Mouse (Mus musculus): ENCODE measurements around the gene Aldoc. TPM values are rescaled to one million over a fixed set of nuclear protein-coding genes. Genes with fewer than 3 reads are reported as not detected.
"Not testable (repeated sequence)": the region's sequence is repeated elsewhere in the genome, so short reads cannot be mapped to it uniquely, and the experiment has no call there.

Gene Aldoc
- 2.3 and 4.3 TPM in 2 replicates for polyA plus RNA-seq (2014; fragmentation: Nextera tagmentation; extraction: Ambion mirVana)

- no peaks in the 10 kb centered on the region for H3K27me3 ChIP-seq (ENCODE audit: control insufficient read depth, insufficient read depth, low read length)
- no peaks in the 10 kb centered on the region for H3K9me3 ChIP-seq (ENCODE audit: control insufficient read depth, low read length)
- peaks cover 40% of the 10 kb centered on the region for H3K36me3 ChIP-seq (ENCODE audit: control insufficient read depth, insufficient read depth, low read length)
- no peak within 1 kb of the TSS; the same call in 1 of the 2 replicates for H3K27ac ChIP-seq (ENCODE audit: low read depth, low read length)
- H3K4me2 ChIP-seq (replicated peaks; ENCODE audit: low read depth, low read length), result peak within 1 kb of the TSS; percentile 34
- peak within 1 kb of the TSS; percentile 16; the same call in 1 of the 2 replicates for H3K4me3 ChIP-seq (ENCODE audit: low read length)
- H3K9ac ChIP-seq (ENCODE audit: low read depth, low read length), result 0 out of 2 replicates have a peak within 1 kb of the TSS, but pooled peaks have one; percentile 12
- ATAC-seq (ENCODE audit: low FRiP score, low TSS enrichment), result peak; percentile 94
- H3K4me1 ChIP-seq (ENCODE audit: control insufficient read depth, insufficient read depth, low read length), result 0 out of 2 replicates have a peak, but pooled peaks cover 4% of the 10 kb centered on the region
- 5% methylated on average over 15 of the region's 15 CpGs for WGBS
Observed at GRCm38 (mm10) chr11:78322860-78323259, at the start of gene Aldoc. Gene Aldoc (plus strand): TSS chr11:78322968.

- ATAC-seq (ENCODE audit: low FRiP score, low TSS enrichment), result no peak
- H3K27me3 ChIP-seq (ENCODE audit: control insufficient read depth, insufficient read depth, low read length), result no peaks in the 10 kb centered on the region
- no peak overlapping the region for H3K4me3 ChIP-seq (ENCODE audit: low read length)
- H3K36me3 ChIP-seq (ENCODE audit: control insufficient read depth, insufficient read depth, low read length), result peaks cover 96% of the 10 kb centered on the region
- 100% methylated on average over 1 of the region's 1 CpGs for WGBS
- no peak overlapping the region for H3K9ac ChIP-seq (ENCODE audit: low read depth, low read length)
- H3K9me3 ChIP-seq (ENCODE audit: control insufficient read depth, low read length), result no peaks in the 10 kb centered on the region
- H3K27ac ChIP-seq (ENCODE audit: low read depth, low read length), result no peak overlapping the region
- no peak overlapping the region for H3K4me2 ChIP-seq (replicated peaks; ENCODE audit: low read depth, low read length)
- H3K4me1 ChIP-seq (ENCODE audit: control insufficient read depth, insufficient read depth, low read length), result no peaks in the 10 kb centered on the region
Observed at GRCm38 (mm10) chr11:78275596-78275995, 47.2 kb upstream of the Aldoc start.

- H3K9ac ChIP-seq (ENCODE audit: low read depth, low read length); H3K4me3 ChIP-seq (ENCODE audit: low read length); H3K9me3 ChIP-seq (ENCODE audit: control insufficient read depth, low read length); H3K27me3 ChIP-seq (ENCODE audit: control insufficient read depth, insufficient read depth, low read length); H3K27ac ChIP-seq (ENCODE audit: low read depth, low read length); ATAC-seq (ENCODE audit: low FRiP score, low TSS enrichment); H3K4me2 ChIP-seq (replicated peaks; ENCODE audit: low read depth, low read length); H3K4me1 ChIP-seq (ENCODE audit: control insufficient read depth, insufficient read depth, low read length): not testable (repeated sequence)
- peaks cover 97% of the 10 kb centered on the region for H3K36me3 ChIP-seq (ENCODE audit: control insufficient read depth, insufficient read depth, low read length)
- WGBS, result 98% methylated on average over 4 of the region's 4 CpGs
Observed at GRCm38 (mm10) chr11:78276169-78276568, 46.6 kb upstream of the Aldoc start.

- WGBS, result 87% methylated on average over 7 of the region's 7 CpGs
Observed at GRCm38 (mm10) chr11:78278853-78279252, 43.9 kb upstream of the Aldoc start.

GRCm38 (mm10) chr11:78279586-78279985 is 43.2 kb upstream of the Aldoc start:
- Histone ChIP-seq H3K9ac (ENCODE audit: low read depth, low read length) (no peak overlapping the region), H3K36me3 (ENCODE audit: control insufficient read depth, insufficient read depth, low read length) (peaks cover 96% of the 10 kb centered on the region), H3K4me1 (ENCODE audit: control insufficient read depth, insufficient read depth, low read length) (no peaks in the 10 kb centered on the region), H3K4me2 (replicated peaks; ENCODE audit: low read depth, low read length) (no peak overlapping the region), H3K27me3 (ENCODE audit: control insufficient read depth, insufficient read depth, low read length) (no peaks in the 10 kb centered on the region), H3K27ac (ENCODE audit: low read depth, low read length) (no peak overlapping the region), H3K9me3 (ENCODE audit: control insufficient read depth, low read length) (no peaks in the 10 kb centered on the region), H3K4me3 (ENCODE audit: low read length) (no peak overlapping the region)
- ATAC-seq (ENCODE audit: low FRiP score, low TSS enrichment), result no peak
- WGBS, result 94% methylated on average over 4 of the region's 4 CpGs

More at GRCm38 (mm10) chr11:78278853-78279252, 43.9 kb upstream of the Aldoc start:
- Histone ChIP-seq H3K4me3 (ENCODE audit: low read length) (no peak overlapping the region), H3K9ac (ENCODE audit: low read depth, low read length) (no peak overlapping the region), H3K27ac (ENCODE audit: low read depth, low read length) (no peak overlapping the region), H3K27me3 (ENCODE audit: control insufficient read depth, insufficient read depth, low read length) (no peaks in the 10 kb centered on the region), H3K9me3 (ENCODE audit: control insufficient read depth, low read length) (no peaks in the 10 kb centered on the region), H3K4me2 (replicated peaks; ENCODE audit: low read depth, low read length) (no peak overlapping the region), H3K4me1 (ENCODE audit: control insufficient read depth, insufficient read depth, low read length) (no peaks in the 10 kb centered on the region), H3K36me3 (ENCODE audit: control insufficient read depth, insufficient read depth, low read length) (peaks cover 96% of the 10 kb centered on the region)
- ATAC-seq (ENCODE audit: low FRiP score, low TSS enrichment), result no peak

GRCm38 (mm10) chr11:78289146-78289763 is 33.5 kb upstream of the Aldoc start:
- no peak overlapping the region for H3K4me2 ChIP-seq (replicated peaks; ENCODE audit: low read depth, low read length)
- H3K9ac ChIP-seq (ENCODE audit: low read depth, low read length), result no peak overlapping the region
- no peak overlapping the region for H3K27ac ChIP-seq (ENCODE audit: low read depth, low read length)
- peaks cover 71% of the 10 kb centered on the region for H3K36me3 ChIP-seq (ENCODE audit: control insufficient read depth, insufficient read depth, low read length)
- H3K27me3 ChIP-seq (ENCODE audit: control insufficient read depth, insufficient read depth, low read length), result no peaks in the 10 kb centered on the region
- no peak overlapping the region for H3K4me3 ChIP-seq (ENCODE audit: low read length)
- H3K4me1 ChIP-seq (ENCODE audit: control insufficient read depth, insufficient read depth, low read length), result no peaks in the 10 kb centered on the region
- 92% methylated on average over 7 of the region's 7 CpGs for WGBS
- no peak for ATAC-seq (ENCODE audit: low FRiP score, low TSS enrichment)
- no peaks in the 10 kb centered on the region for H3K9me3 ChIP-seq (ENCODE audit: control insufficient read depth, low read length)

GRCm38 (mm10) chr11:78290654-78291053 is 32.1 kb upstream of the Aldoc start, which contains the start of gene BC030499:
Gene BC030499 (plus strand): TSS chr11:78290841.
- H3K27me3 ChIP-seq (ENCODE audit: control insufficient read depth, insufficient read depth, low read length), result no peaks in the 10 kb centered on the region
- no peak within 1 kb of the TSS for H3K4me2 ChIP-seq (replicated peaks; ENCODE audit: low read depth, low read length)
- no peak within 1 kb of the TSS for H3K4me3 ChIP-seq (ENCODE audit: low read length)
- no peak within 1 kb of the TSS for H3K27ac ChIP-seq (ENCODE audit: low read depth, low read length)
- WGBS, result 96% methylated on average over 4 of the region's 4 CpGs
- no peaks in the 10 kb centered on the region for H3K9me3 ChIP-seq (ENCODE audit: control insufficient read depth, low read length)
- no peaks in the 10 kb centered on the region for H3K4me1 ChIP-seq (ENCODE audit: control insufficient read depth, insufficient read depth, low read length)
- H3K36me3 ChIP-seq (ENCODE audit: control insufficient read depth, insufficient read depth, low read length), result peaks cover 57% of the 10 kb centered on the region
- H3K9ac ChIP-seq (ENCODE audit: low read depth, low read length), result no peak within 1 kb of the TSS
- no peak for ATAC-seq (ENCODE audit: low FRiP score, low TSS enrichment)

- Histone ChIP-seq H3K4me1 (ENCODE audit: control insufficient read depth, insufficient read depth, low read length) (no peaks in the 10 kb centered on the region), H3K9ac (ENCODE audit: low read depth, low read length) (no peak overlapping the region), H3K9me3 (ENCODE audit: control insufficient read depth, low read length) (no peaks in the 10 kb centered on the region), H3K4me3 (ENCODE audit: low read length) (no peak overlapping the region), H3K36me3 (ENCODE audit: control insufficient read depth, insufficient read depth, low read length) (peaks cover 22% of the 10 kb centered on the region), H3K4me2 (replicated peaks; ENCODE audit: low read depth, low read length) (no peak overlapping the region), H3K27me3 (ENCODE audit: control insufficient read depth, insufficient read depth, low read length) (no peaks in the 10 kb centered on the region), H3K27ac (ENCODE audit: low read depth, low read length) (no peak overlapping the region)
- WGBS, result 93% methylated on average over 6 of the region's 6 CpGs
- ATAC-seq (ENCODE audit: low FRiP score, low TSS enrichment), result no peak
Observed at GRCm38 (mm10) chr11:78294585-78294984, 28.2 kb upstream of the Aldoc start.

GRCm38 (mm10) chr11:78300917-78301316 is 21.9 kb upstream of the Aldoc start:
- ATAC-seq (ENCODE audit: low FRiP score, low TSS enrichment), result peak; percentile 24
- 58% methylated on average over 7 of the region's 7 CpGs for WGBS
- Histone ChIP-seq H3K36me3 (ENCODE audit: control insufficient read depth, insufficient read depth, low read length) (peaks cover 26% of the 10 kb centered on the region), H3K4me2 (replicated peaks; ENCODE audit: low read depth, low read length) (peak overlapping the region; percentile 56), H3K4me3 (ENCODE audit: low read length) (peak overlapping the region; percentile 86), H3K27ac (ENCODE audit: low read depth, low read length) (no peak overlapping the region), H3K9me3 (ENCODE audit: control insufficient read depth, low read length) (no peaks in the 10 kb centered on the region), H3K4me1 (ENCODE audit: control insufficient read depth, insufficient read depth, low read length) (peaks cover 4% of the 10 kb centered on the region; the same call in 1 of the 2 replicates), H3K27me3 (ENCODE audit: control insufficient read depth, insufficient read depth, low read length) (no peaks in the 10 kb centered on the region), H3K9ac (ENCODE audit: low read depth, low read length) (peak overlapping the region; percentile 71; the same call in 1 of the 2 replicates)
